Mouse (Mus musculus) lung, adult 2 months (tissue): Measurements from ENCODE around the gene Btbd2. TPM values are rescaled to one million over a fixed set of nuclear protein-coding genes. Genes with fewer than 3 reads are reported as not detected.
"Not testable (repeated sequence)": the region's sequence is repeated elsewhere in the genome, so short reads cannot be mapped to it uniquely, and the experiment has no call there.

Source experiments
- DNase-seq: peaks from one replicate; pipeline ENCODE4 v3.0.0; 2022
- H3K4me1 ChIP-seq: fragments of 200-500 bp; 2 replicates; pipeline ENCODE4 v1.6.1; 2011; ENCODE audit warnings: low read length; ENCODE audit not compliant: control insufficient read depth, insufficient read depth
- H3K4me3 ChIP-seq: fragments of 200-500 bp; replicated peaks from 2 replicates; pipeline ENCODE3; 2011; ENCODE audit warnings: low read depth, mild to moderate bottlenecking, control low read depth, low read length; ENCODE audit errors: extremely low read depth
- CTCF ChIP-seq: fragments of 200-500 bp; IDR thresholded peaks from 2 replicates; pipeline ENCODE4 v1.5.1; 2011; ENCODE audit warnings: mild to moderate bottlenecking, low read length, control low read depth; ENCODE audit not compliant: insufficient read depth
- POLR2A ChIP-seq: fragments of 200-500 bp; IDR thresholded peaks from 2 replicates; pipeline ENCODE4 v1.6.1; 2011; ENCODE audit warnings: low read depth, mild to moderate bottlenecking, control low read depth, low read length, borderline replicate concordance; ENCODE audit errors: extremely low read depth
- WGBS: fragments of 180-500 bp; shearing (Covaris S2); methylation state at CpG from one replicate; pipeline ENCODE4 v1.1.7; 2018; 5-methylcytosine and 5-hydroxymethylcytosine counted together
- polyA plus RNA-seq: library from polyadenylated mRNA; depleted of rRNA; stranded (reverse); fragments of >200 nt; gene quantifications from 2 replicates; pipeline ENCODE4 v1.2.3, GENCODE M21; 2012

Btbd2 gene
- polyA plus RNA-seq, 1 experiment = 87.0 TPM

GRCm38 (mm10) chr10:80613821-80614220 lies 43.0 kb downstream of the Btbd2 start:
- Histone ChIP-seq H3K4me1 (peaks cover 4% of the 10 kb centered on the region; the same call in 1 of the 2 replicates), H3K4me3 (no peak overlapping the region)
- TF ChIP-seq CTCF (no peak), POLR2A (no peak)
- WGBS = 83% methylated on average over 3 of the region's 3 CpGs
- DNase-seq = no peak

- TF ChIP-seq POLR2A (no peak), CTCF (no peak)
- Histone ChIP-seq H3K4me1 (peaks cover 4% of the 10 kb centered on the region; the same call in 1 of the 2 replicates), H3K4me3 (no peak overlapping the region)
- WGBS = 94% methylated on average over 3 of the region's 3 CpGs
- no peak for DNase-seq
These were observed 45.0 kb downstream of the Btbd2 start for GRCm38 (mm10) chr10:80611905-80612304.

- peak; percentile 51 for DNase-seq
- H3K4me3 ChIP-seq = no peak overlapping the region
- peaks cover 4% of the 10 kb centered on the region; the same call in 1 of the 2 replicates for H3K4me1 ChIP-seq
- TF ChIP-seq POLR2A (no peak), CTCF (peak; percentile 86)
- 32% methylated on average over 4 of the region's 4 CpGs for WGBS
These were observed 45.8 kb downstream of the Btbd2 start for GRCm38 (mm10) chr10:80611024-80611423.

GRCm38 (mm10) chr10:80610116-80610785 lies 46.6 kb downstream of the Btbd2 start:
- H3K4me1 ChIP-seq = peaks cover 4% of the 10 kb centered on the region; the same call in 1 of the 2 replicates
- 86% methylated on average over 9 of the region's 9 CpGs for WGBS
- no peak for DNase-seq
- no peak overlapping the region for H3K4me3 ChIP-seq
- TF ChIP-seq POLR2A (no peak), CTCF (no peak)

GRCm38 (mm10) chr10:80609269-80609924 lies 47.5 kb downstream of the Btbd2 start:
- H3K4me1 ChIP-seq = peaks cover 4% of the 10 kb centered on the region; the same call in 1 of the 2 replicates
- DNase-seq = no peak
- TF ChIP-seq POLR2A = no peak
- TF ChIP-seq CTCF = no peak
- WGBS = 88% methylated on average over 10 of the region's 10 CpGs
- no peak overlapping the region for H3K4me3 ChIP-seq

- WGBS = 85% methylated on average over 3 of the region's 3 CpGs
- H3K4me1 ChIP-seq = peaks cover 4% of the 10 kb centered on the region; the same call in 1 of the 2 replicates
- DNase-seq = no peak
- TF ChIP-seq POLR2A = no peak
- TF ChIP-seq CTCF = no peak
- no peak overlapping the region for H3K4me3 ChIP-seq
These were observed 48.4 kb downstream of the Btbd2 start for GRCm38 (mm10) chr10:80608435-80608834.

- 93% methylated on average over 34 of the region's 34 CpGs for WGBS
- no peak for TF ChIP-seq POLR2A
- TF ChIP-seq CTCF = no peak
- H3K4me3 ChIP-seq = no peak overlapping the region
- peaks cover 7% of the 10 kb centered on the region; the same call in 1 of the 2 replicates for H3K4me1 ChIP-seq
- no peak for DNase-seq
These were observed 50.0 kb downstream of the Btbd2 start for GRCm38 (mm10) chr10:80606737-80607350.

- TF ChIP-seq CTCF (no peak), POLR2A (no peak)
- whole genome bisulfite sequencing = 78% methylated on average over 23 of the region's 23 CpGs
- DNase-seq = no peak
- Histone ChIP-seq H3K4me3 (no peak overlapping the region), H3K4me1 (peaks cover 7% of the 10 kb centered on the region; the same call in 1 of the 2 replicates)
These were observed 50.6 kb downstream of the Btbd2 start for GRCm38 (mm10) chr10:80606306-80606705.

- DNase-seq, H3K4me3 ChIP-seq, H3K4me1 ChIP-seq: not testable (repeated sequence)
- WGBS = 75% methylated on average over 4 of the region's 4 CpGs
These were observed 51.1 kb downstream of the Btbd2 start, which contains the start of gene Gm49322 for GRCm38 (mm10) chr10:80605721-80606120. TSS of gene Gm49322 (plus strand) at chr10:80606021.

- TF ChIP-seq POLR2A = no peak
- no peak for TF ChIP-seq CTCF
- no peak for DNase-seq
- no peak overlapping the region for H3K4me3 ChIP-seq
- 73% methylated on average over 2 of the region's 2 CpGs for WGBS
- H3K4me1 ChIP-seq = peaks cover 3% of the 10 kb centered on the region; the same call in 1 of the 2 replicates
These were observed 51.9 kb downstream of the Btbd2 start for GRCm38 (mm10) chr10:80604988-80605387.
